26 mouse cellular contexts compared by ENCODE assay signal in the genomic region with DNA sequence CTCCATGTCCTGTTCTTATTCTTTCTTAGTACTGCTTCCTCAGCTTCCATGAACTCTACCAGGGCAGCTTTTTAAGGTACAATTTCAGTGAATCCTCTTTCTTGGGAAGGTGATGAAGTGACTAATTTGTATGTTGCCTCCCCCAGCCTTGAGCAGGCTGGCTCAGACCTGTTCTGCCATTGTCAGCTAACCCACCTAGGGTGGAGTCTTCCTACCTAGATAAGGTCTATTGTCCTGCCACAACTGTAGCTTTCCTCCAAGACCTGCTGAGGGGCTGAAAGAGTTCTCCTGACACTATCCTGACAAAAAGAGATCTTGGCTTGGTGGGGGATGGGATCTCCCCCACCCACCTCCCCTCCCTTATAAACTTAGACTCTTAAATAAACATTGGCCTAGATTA.
DNase-seq lines count a peak whose midpoint lies in the region; ATAC-seq and TF ChIP-seq lines count a peak whose summit lies in the region.
"Had no signal": no experiment of that assay in that cellular context is flagged by ENCODE, and none has a peak within 500 bp of the region (broad histone marks: within the 10 kb centered on the region; RNA-seq: fewer than 3 reads in every experiment).

No protein-coding gene starts in this region.

- H3K9me3 ChIP-seq in ES-Bruce4 (replicated peaks; ENCODE audit: control insufficient read depth, insufficient read depth, low read length, poor library complexity, severe bottlenecking): no peaks in the 10 kb centered on the region
- H3K9me3 ChIP-seq: G1E had no signal

- H3K4me1 ChIP-seq in ES-Bruce4 (ENCODE audit: control insufficient read depth, insufficient read depth, low read length): no peaks in the 10 kb centered on the region

- H3K9ac ChIP-seq in ES-Bruce4 (ENCODE audit: low read depth, poor library complexity, severe bottlenecking): no peak overlapping the region

- no peak for ATAC-seq in activated CD4-positive, CD25-positive, alpha-beta regulatory T cell, adult 4 months
- ATAC-seq in erythroblast, adult 5-6 weeks (replicated peaks; ENCODE audit: low FRiP score, poor library complexity, severe bottlenecking): no peak
- ATAC-seq: CD4-positive, CD25-positive, alpha-beta regulatory T cell, adult 4 months; Patski had no signal

- no peak overlapping the region for H3K4me3 ChIP-seq in ES-Bruce4 (ENCODE audit: low read depth, low read length)

- no peak overlapping the region for H3K27ac ChIP-seq in ES-Bruce4 (ENCODE audit: insufficient read depth, low read length)

- no peak for TF ChIP-seq CTCF in ES-Bruce4 (IDR thresholded peaks at IDR 0.05; ENCODE audit: low read depth, low read length)

- no peaks in the 10 kb centered on the region for H3K36me3 ChIP-seq in ES-Bruce4 (ENCODE audit: control insufficient read depth, insufficient read depth, low read length, poor library complexity, severe bottlenecking)
- H3K36me3 ChIP-seq: G1E had no signal

- H3K27me3 ChIP-seq in ES-Bruce4 (ENCODE audit: control insufficient read depth, insufficient read depth, low read length, poor library complexity, severe bottlenecking): no peaks in the 10 kb centered on the region
- H3K27me3 ChIP-seq: CH12.LX, Patski had no signal

- no peak for TF ChIP-seq POLR2A in ES-Bruce4 (IDR thresholded peaks at IDR 0.05; ENCODE audit: insufficient read depth, low read length)

- DNase-seq in ES-CJ7 (ENCODE audit: low read depth, low spot score): peak; percentile 65
- DNase-seq in R1 (ENCODE audit: low read depth, low spot score): peak; percentile 5
- DNase-seq in ZHBTc4 (ENCODE audit: low read depth, low spot score): peak; percentile 14
- no peak for DNase-seq in kidney, postnatal 4 days
- DNase-seq in spleen, postnatal 36 days (ENCODE audit: low spot score in 2 of 2): no peak
- DNase-seq: adrenal gland, adult 2 months; adrenal gland, adult 8-10 months; adrenal gland, postnatal 10 days; adrenal gland, postnatal 14 days; adrenal gland, postnatal 25 days; adrenal gland, postnatal 36 days; B cell, adult 2 months; cerebellum, adult 11 months; cerebellum, adult 11-12 months; cerebellum, adult 18-20 months; cerebellum, adult 2 months; cerebellum, adult 8-10 months; cerebellum, adult 9-10 months; cerebellum, adult 9-11 months had no signal

- peak; percentile 75 for TF ChIP-seq EP300 in ES-Bruce4 (IDR thresholded peaks at IDR 0.05; ENCODE audit: insufficient read depth, low read depth, low read length)

Comparison
In these comparisons a context has a peak if more than half of its experiments do, and no peak if none do; other contexts are left out.
1. DNase-seq: peak in ES-CJ7 (single experiment), R1 (single experiment) and ZHBTc4 (single experiment); none in kidney, postnatal 4 days (0 of 2) and spleen, postnatal 36 days (0 of 2).